Mouse (Mus musculus) lung, adult 2 months (tissue): Measurements from ENCODE around the gene Idua.

Source experiments
- CTCF ChIP-seq: fragments of 200-500 bp; IDR thresholded peaks from 2 replicates; pipeline ENCODE4 v1.5.1; 2011; ENCODE audit warnings: mild to moderate bottlenecking, low read length, control low read depth; ENCODE audit not compliant: insufficient read depth
- POLR2A ChIP-seq: fragments of 200-500 bp; IDR thresholded peaks from 2 replicates; pipeline ENCODE4 v1.6.1; 2011; ENCODE audit warnings: low read depth, mild to moderate bottlenecking, control low read depth, low read length, borderline replicate concordance; ENCODE audit errors: extremely low read depth

DNA sequence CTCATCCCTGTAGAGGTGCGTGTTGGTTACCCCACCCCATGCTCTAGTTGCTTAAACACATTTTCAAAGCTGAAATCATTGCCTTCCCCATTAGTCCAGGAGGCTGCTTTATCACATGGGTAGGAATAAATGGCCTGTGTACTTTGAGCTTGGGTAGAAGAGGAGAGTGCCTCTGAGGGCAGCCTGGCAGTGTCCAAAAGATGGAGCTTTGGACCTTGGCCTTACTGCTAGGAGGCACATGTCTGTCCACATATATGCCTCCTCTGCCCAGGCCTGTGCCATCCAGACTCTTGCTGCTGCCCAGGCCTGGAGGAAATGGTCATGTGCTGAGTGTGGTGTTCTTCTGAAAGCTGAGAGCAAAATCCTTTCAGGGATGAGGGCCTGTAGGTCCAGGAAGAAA, 48.3 kb downstream of the Idua start:
- TF ChIP-seq POLR2A (no peak), CTCF (no peak)
